Mouse (Mus musculus) kidney, embryonic 16.5 days (tissue): Measurements from ENCODE around the gene Srrm1. TPM values are rescaled to one million over a fixed set of nuclear protein-coding genes. Genes with fewer than 3 reads are reported as not detected.

Experiments used
- ATAC-seq: fragments of 200-750 bp; cut with Nextera tagmentation; 2 replicates; pipeline ENCODE4 v1.8.0; 2017; ENCODE audit warnings: moderate TSS enrichment; ENCODE audit not compliant: low FRiP score, low TSS enrichment
- H3K27ac ChIP-seq: fragments of 300-500 bp; sonication (generic); 2 replicates; pipeline ENCODE4 v1.5.1; 2014; ENCODE audit warnings: low read length
- H3K27me3 ChIP-seq: fragments of 300-500 bp; sonication (generic); 2 replicates; pipeline ENCODE4 v1.6.1; 2014; ENCODE audit warnings: low read length, control low read depth, mixed read lengths; ENCODE audit not compliant: insufficient read depth
- H3K36me3 ChIP-seq: fragments of 300-500 bp; sonication (generic); 2 replicates; pipeline ENCODE4 v1.6.1; 2014; ENCODE audit warnings: low read length, control low read depth, mixed read lengths; ENCODE audit not compliant: insufficient read depth
- H3K4me1 ChIP-seq: fragments of 300-500 bp; sonication (generic); 2 replicates; pipeline ENCODE4 v1.6.1; 2014; ENCODE audit warnings: low read length, control low read depth, mixed read lengths; ENCODE audit not compliant: insufficient read depth
- H3K4me2 ChIP-seq: fragments of 300-500 bp; sonication (generic); replicated peaks from 2 replicates; pipeline ENCODE4 v1.6.1; 2014; ENCODE audit warnings: low read depth, low read length
- H3K4me3 ChIP-seq: fragments of 300-500 bp; sonication (generic); 2 replicates; pipeline ENCODE4 v1.5.1; 2014; ENCODE audit warnings: mild to moderate bottlenecking, low read length
- H3K9ac ChIP-seq: fragments of 300-500 bp; sonication (generic); replicated peaks from 2 replicates; pipeline ENCODE4 v1.6.1; 2014; ENCODE audit warnings: low read length
- H3K9me3 ChIP-seq: fragments of 300-500 bp; sonication (generic); 2 replicates; pipeline ENCODE4 v1.6.1; 2016; ENCODE audit warnings: low read length, control low read depth
- WGBS: fragments of 180-500 bp; shearing (Covaris S2); extraction: QIAGEN DNeasy Blood & Tissue Kit; methylation state at CpG from one replicate; pipeline ENCODE4 v1.1.7; 2014; 5-methylcytosine and 5-hydroxymethylcytosine counted together
- polyA plus RNA-seq: library from polyadenylated mRNA; unstranded; fragments of >200 nt; fragmentation: Nextera tagmentation; extraction: Ambion mirVana; gene quantifications from 2 replicates; pipeline ENCODE4 v1.2.1, GENCODE M21; 2015

The Srrm1 gene
- polyA plus RNA-seq, 1 experiment from 2014 or later = 180 TPM

GRCm38 (mm10) chr4:135309726-135310125, 43.4 kb downstream of the Srrm1 start:
- Histone ChIP-seq H3K4me1 (peaks cover 46% of the 10 kb centered on the region), H3K9ac (peak overlapping the region; percentile 6; the same call in 1 of the 2 replicates), H3K27me3 (no peaks in the 10 kb centered on the region), H3K4me2 (no peak overlapping the region), H3K27ac (0 out of 2 replicates have a peak overlapping the region, but pooled peaks have one; percentile 47), H3K36me3 (peaks cover under 1% of the 10 kb centered on the region), H3K9me3 (no peaks in the 10 kb centered on the region), H3K4me3 (no peak overlapping the region)
- no peak for ATAC-seq
- WGBS = 48% methylated on average over 5 of the region's 5 CpGs

- Histone ChIP-seq H3K36me3 (no peaks in the 10 kb centered on the region), H3K27me3 (no peaks in the 10 kb centered on the region), H3K4me1 (peaks cover 46% of the 10 kb centered on the region), H3K27ac (no peak overlapping the region; the same call in 1 of the 2 replicates), H3K9ac (peak overlapping the region; percentile 6), H3K4me2 (no peak overlapping the region), H3K9me3 (no peaks in the 10 kb centered on the region), H3K4me3 (no peak overlapping the region)
- 49% methylated on average over 9 of the region's 9 CpGs for WGBS
- ATAC-seq = no peak
Observed at GRCm38 (mm10) chr4:135309112-135309659, 43.9 kb downstream of the Srrm1 start.

- WGBS = 48% methylated on average over 17 of the region's 17 CpGs
- peaks cover 26% of the 10 kb centered on the region for H3K4me1 ChIP-seq
- ATAC-seq = no peak
- no peak overlapping the region for H3K4me3 ChIP-seq
- no peak overlapping the region for H3K4me2 ChIP-seq
- no peaks in the 10 kb centered on the region for H3K9me3 ChIP-seq
- no peaks in the 10 kb centered on the region for H3K36me3 ChIP-seq
- H3K27ac ChIP-seq = 0 out of 2 replicates have a peak overlapping the region, but pooled peaks have one; percentile 1
- H3K9ac ChIP-seq = no peak overlapping the region
- no peaks in the 10 kb centered on the region for H3K27me3 ChIP-seq
Observed at GRCm38 (mm10) chr4:135306971-135307632, 46.0 kb downstream of the Srrm1 start.

GRCm38 (mm10) chr4:135306533-135306932, 46.6 kb downstream of the Srrm1 start:
- 47% methylated on average over 4 of the region's 4 CpGs for WGBS
- no peak overlapping the region for H3K4me2 ChIP-seq
- peaks cover 26% of the 10 kb centered on the region for H3K4me1 ChIP-seq
- H3K27me3 ChIP-seq = no peaks in the 10 kb centered on the region
- no peak overlapping the region for H3K27ac ChIP-seq
- no peak overlapping the region for H3K9ac ChIP-seq
- ATAC-seq = no peak
- no peaks in the 10 kb centered on the region for H3K9me3 ChIP-seq
- H3K4me3 ChIP-seq = no peak overlapping the region
- H3K36me3 ChIP-seq = no peaks in the 10 kb centered on the region

GRCm38 (mm10) chr4:135302261-135302660, 50.9 kb downstream of the Srrm1 start:
- 85% methylated on average over 10 of the region's 10 CpGs for WGBS
- H3K9me3 ChIP-seq = no peaks in the 10 kb centered on the region
- peaks cover 7% of the 10 kb centered on the region for H3K4me1 ChIP-seq
- no peaks in the 10 kb centered on the region for H3K36me3 ChIP-seq
- no peak overlapping the region for H3K9ac ChIP-seq
- H3K4me2 ChIP-seq = no peak overlapping the region
- H3K4me3 ChIP-seq = no peak overlapping the region
- H3K27me3 ChIP-seq = no peaks in the 10 kb centered on the region
- ATAC-seq = no peak
- no peak overlapping the region for H3K27ac ChIP-seq

GRCm38 (mm10) chr4:135301166-135301565, 52.0 kb downstream of the Srrm1 start:
- no peak overlapping the region for H3K4me3 ChIP-seq
- no peaks in the 10 kb centered on the region for H3K36me3 ChIP-seq
- no peak for ATAC-seq
- H3K4me2 ChIP-seq = no peak overlapping the region
- H3K27ac ChIP-seq = no peak overlapping the region
- no peaks in the 10 kb centered on the region for H3K27me3 ChIP-seq
- H3K9ac ChIP-seq = no peak overlapping the region
- no peaks in the 10 kb centered on the region; the same call in 1 of the 2 replicates for H3K4me1 ChIP-seq
- WGBS = 61% methylated on average over 3 of the region's 3 CpGs
- H3K9me3 ChIP-seq = no peaks in the 10 kb centered on the region

- Histone ChIP-seq H3K9ac (no peak overlapping the region), H3K4me2 (no peak overlapping the region), H3K27me3 (no peaks in the 10 kb centered on the region), H3K4me3 (no peak overlapping the region), H3K27ac (no peak overlapping the region), H3K9me3 (no peaks in the 10 kb centered on the region), H3K4me1 (no peaks in the 10 kb centered on the region; the same call in 1 of the 2 replicates), H3K36me3 (no peaks in the 10 kb centered on the region)
- no peak for ATAC-seq
- 89% methylated on average over 26 of the region's 26 CpGs for WGBS
Observed at GRCm38 (mm10) chr4:135300248-135301041, 52.7 kb downstream of the Srrm1 start.

GRCm38 (mm10) chr4:135298680-135299079, 54.4 kb downstream of the Srrm1 start:
- H3K9ac ChIP-seq = no peak overlapping the region
- H3K9me3 ChIP-seq = no peaks in the 10 kb centered on the region
- WGBS = 87% methylated on average over 10 of the region's 10 CpGs
- peak overlapping the region; percentile 9; the same call in 1 of the 2 replicates for H3K27ac ChIP-seq
- H3K4me1 ChIP-seq = peaks cover 10% of the 10 kb centered on the region
- H3K4me2 ChIP-seq = no peak overlapping the region
- H3K36me3 ChIP-seq = no peaks in the 10 kb centered on the region
- ATAC-seq = no peak
- H3K4me3 ChIP-seq = no peak overlapping the region
- H3K27me3 ChIP-seq = no peaks in the 10 kb centered on the region

GRCm38 (mm10) chr4:135297931-135298546, 55.1 kb downstream of the Srrm1 start:
- Histone ChIP-seq H3K27ac (peak overlapping the region; percentile 9; the same call in 1 of the 2 replicates), H3K9ac (0 out of 2 replicates have a peak overlapping the region, but pooled peaks have one; percentile 1), H3K4me2 (no peak overlapping the region), H3K9me3 (no peaks in the 10 kb centered on the region), H3K4me1 (peaks cover 10% of the 10 kb centered on the region), H3K27me3 (no peaks in the 10 kb centered on the region), H3K36me3 (no peaks in the 10 kb centered on the region), H3K4me3 (no peak overlapping the region)
- 65% methylated on average over 15 of the region's 15 CpGs for WGBS
- no peak for ATAC-seq
